Mouse (Mus musculus) G1E (cell line): Measurements from ENCODE around the gene Agap1.

Experiments used
- CTCF ChIP-seq: IDR thresholded peaks from 2 replicates; pipeline ENCODE4 v1.5.1; 2012; ENCODE audit warnings: low read depth, low read length, inconsistent platforms, mixed read lengths
- POLR2AphosphoS5 ChIP-seq: IDR thresholded peaks from 2 replicates; pipeline ENCODE4 v1.6.1; 2012; ENCODE audit warnings: low read depth, low read length, inconsistent platforms; ENCODE audit not compliant: insufficient replicate concordance
- TAL1 ChIP-seq: conservative IDR thresholded peaks from 2 replicates; pipeline ENCODE4 v1.6.1; 2012; ENCODE audit warnings: low read depth, low read length, inconsistent platforms, mixed read lengths

DNA sequence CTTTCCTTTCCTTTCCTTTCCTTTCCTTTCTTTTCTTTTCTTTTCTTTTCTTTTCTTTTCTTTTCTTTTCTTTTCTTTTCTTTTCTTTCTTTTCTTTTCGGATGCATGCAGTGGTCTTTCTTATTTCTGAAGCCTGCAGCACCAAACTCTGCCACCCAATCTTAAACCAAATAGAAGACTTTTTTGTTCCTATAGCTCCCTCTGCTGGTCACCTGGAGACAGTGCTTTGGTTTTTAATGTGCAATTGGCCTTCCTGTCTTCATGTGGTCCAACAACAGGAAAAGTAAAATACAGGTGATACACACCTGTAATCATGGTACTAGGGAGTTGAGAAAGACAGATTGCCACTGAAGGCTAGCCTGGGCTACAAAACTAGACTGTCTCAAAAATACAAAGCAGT, 177.1 kb downstream of the Agap1 start:
- TF ChIP-seq CTCF (no peak), POLR2AphosphoS5 (no peak), TAL1 (no peak)
